Mouse (Mus musculus) spleen, adult 18-20 months (tissue): ENCODE measurements at regions not wholly inside any gene's neighbourhood (a gene's known extent, or its start where the extent isn't known, plus 50 kb on each side); places are given as distances from the start of the nearest gene placed in this dataset.
A peak's percentile ranks its signal among the peaks of the same experiment; 100 is the strongest.
"Not testable (repeated sequence)": the region's sequence is repeated elsewhere in the genome, so short reads cannot be mapped to it uniquely, and the experiment has no call there.

Experiments used
- DNase-seq, 2 experiments: peaks; one replicate each; pipeline ENCODE4 v3.0.0; 2022; ENCODE audit warnings: mixed read lengths in 2 of 2

DNA sequence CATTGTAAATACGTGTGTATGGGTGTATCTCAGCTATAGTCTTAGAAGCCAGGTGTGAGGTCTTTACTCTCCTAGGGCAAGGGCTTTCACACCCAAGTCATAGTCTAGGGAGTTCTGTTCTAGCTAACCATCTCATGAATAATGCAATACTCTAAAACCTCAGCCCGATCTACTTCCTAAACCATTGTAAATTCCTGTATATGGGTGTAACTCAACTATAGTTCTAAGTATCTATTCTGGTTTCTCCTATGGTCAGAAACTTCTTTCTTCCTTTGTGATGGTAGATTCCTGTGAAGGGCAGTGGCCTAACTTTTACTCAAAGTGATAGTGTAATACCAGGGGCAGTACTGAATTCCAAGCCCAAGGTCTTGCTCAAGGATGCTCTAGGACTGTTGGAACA lies 58.7 kb upstream of the Srd5a3 start:
- not testable (repeated sequence) for DNase-seq

DNA sequence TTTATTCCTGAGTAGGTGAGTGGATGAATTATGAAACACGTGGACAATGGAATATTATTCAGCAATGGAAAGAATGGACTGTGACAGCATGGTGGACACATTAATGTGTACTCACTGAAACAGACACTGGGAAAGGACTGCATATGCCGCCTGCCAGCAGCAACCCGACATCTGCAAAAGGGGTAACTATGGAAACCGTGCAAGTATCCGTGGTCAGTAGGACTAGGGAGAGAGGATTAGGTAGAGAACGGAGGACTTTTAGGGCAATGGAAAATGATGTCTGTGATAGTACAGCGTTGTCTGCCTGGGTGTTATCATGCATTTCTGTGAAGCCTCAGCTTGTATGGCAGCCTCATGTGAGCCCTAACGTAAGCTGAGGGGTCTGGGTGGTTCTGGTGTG lies 59.6 kb upstream of the Srd5a3 start:
- DNase-seq = no peak

DNA sequence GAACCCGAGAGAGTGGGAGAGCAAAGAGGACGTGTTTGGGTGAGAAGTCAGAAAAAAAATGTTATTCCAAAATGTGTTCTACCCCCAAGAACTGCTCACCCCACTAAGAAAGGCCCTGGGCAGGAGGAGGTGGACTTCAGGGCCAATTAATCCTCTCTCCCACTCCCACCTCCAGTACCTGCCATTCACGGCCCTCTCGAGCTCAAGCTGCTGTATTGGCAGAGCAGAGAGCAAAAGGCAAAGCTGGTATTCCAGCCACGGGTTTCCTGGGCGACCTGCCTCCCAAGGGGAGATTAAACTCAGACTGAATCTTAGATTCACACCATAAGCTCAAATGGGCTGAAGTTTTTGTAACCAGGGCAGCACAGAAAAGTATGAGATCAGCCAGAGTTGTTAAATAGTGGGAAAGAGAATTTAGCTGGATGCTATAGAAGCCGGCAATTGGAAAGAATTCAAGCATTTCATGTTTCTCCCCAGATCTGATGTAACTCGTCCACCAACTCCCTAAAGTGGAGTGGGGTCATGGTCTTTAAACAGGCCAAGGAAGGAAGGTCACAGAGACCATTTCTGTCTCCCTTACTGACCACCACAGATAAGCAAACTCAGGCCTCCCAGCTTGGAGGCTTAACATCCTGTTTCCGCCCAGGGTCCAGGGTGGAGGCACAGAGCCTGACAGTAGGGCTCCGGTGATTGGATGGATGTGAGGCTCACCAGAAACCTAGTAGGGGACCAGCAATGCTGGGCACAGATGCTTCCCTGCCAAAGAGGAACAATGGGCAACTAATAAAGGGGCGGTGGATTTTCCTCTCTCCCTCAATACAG lies 60.7 kb upstream of the Srd5a3 start:
- DNase-seq = no peak

DNA sequence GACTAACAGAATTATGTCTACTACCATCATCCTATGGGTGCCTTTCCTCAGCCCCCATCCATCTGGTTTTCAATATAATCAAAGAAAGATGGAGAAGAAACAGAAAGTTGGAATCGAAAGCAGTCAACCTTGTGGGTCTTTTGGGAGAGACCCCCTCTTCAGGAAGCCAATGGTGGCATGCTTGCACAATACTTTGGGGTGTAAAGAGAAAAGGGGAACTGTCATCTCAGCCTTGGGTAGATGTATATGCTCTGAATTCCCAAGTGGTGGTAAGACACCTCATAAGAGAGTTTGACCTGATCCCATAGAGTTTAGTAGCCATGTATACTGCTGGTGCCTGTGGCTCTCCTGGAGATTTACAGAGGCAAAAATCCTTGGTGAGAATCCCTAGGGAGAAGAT lies 61.6 kb upstream of the Srd5a3 start:
- DNase-seq = no peak

DNA sequence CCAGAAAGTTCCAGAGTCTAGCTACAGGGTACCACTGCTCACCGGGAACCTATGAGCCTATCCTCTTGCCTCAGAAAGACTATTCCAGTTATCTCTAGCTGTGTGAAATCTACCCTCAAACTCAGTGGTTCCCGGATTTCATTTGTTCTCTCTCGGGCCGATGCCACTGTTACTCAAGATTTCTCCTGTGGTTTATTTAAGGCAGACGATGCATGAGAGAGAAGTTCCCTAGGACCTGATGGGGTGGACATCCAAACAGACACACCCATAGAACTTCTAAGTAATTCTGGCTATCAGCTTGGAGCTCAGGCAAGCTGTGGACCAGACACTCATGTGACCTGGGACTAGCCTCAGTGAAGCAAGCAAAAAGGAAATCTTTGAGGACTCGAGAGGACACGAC lies 63.8 kb upstream of the Srd5a3 start:
- DNase-seq = no peak

DNA sequence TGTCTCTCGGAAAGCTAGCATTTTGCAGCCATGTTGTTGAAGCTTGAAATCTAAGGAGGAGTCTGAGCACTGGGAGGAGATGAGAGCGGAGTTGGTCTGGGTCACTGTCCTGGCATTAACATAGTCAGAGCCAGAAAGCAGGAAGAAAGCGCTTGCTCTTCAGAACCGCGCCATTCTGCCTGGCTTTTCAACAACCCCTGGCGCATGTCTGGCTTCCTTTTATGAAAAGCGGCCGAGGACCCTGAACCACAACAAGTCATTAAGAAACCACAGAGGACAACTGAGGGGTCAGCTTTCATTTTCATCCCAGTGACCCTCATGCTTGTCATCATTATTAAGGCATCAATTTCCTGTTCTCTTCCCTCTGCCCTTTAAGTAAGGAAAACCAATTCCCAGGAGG lies 64.7 kb upstream of the Srd5a3 start:
- no peak for DNase-seq

DNA sequence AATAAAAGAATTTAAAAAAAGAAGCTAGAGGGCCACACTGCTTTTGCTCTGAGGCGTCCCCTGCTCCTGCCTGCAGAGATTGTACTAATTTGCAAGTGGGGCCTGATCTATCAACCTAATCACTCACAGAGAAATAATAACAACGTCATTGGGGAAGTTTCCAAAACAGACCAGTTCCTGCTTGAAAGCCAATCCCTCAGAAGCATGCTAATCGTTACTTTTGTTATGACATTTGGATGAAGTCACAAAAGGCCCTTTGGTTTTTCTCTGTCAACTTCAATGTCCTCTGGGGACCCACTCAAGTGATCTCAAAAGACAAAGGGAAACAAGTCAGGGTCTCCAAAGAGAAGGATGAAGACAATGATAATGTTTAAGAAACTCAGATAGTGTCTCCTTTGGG lies 72.2 kb upstream of the Srd5a3 start:
- DNase-seq = no peak

DNA sequence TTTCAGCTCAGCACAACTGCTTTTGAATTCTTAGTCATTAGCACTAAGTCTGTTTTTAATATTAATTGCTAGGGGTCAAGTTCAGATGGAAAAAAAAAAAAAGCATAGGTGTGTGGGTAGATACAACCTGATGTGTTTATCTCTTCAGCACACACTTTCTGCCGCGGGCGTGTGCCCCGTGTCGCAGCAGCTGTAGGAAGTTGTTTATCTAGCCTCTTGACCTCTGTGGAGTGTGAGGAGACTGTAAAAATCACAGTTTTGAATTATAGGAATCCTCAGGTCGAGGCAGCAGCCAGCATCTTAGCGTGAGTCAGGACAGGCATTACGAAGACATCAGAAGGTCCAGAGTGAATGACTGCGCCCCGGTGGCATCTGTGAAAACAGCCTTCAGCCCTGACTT lies 72.8 kb upstream of the Srd5a3 start:
- DNase-seq = no peak

DNA sequence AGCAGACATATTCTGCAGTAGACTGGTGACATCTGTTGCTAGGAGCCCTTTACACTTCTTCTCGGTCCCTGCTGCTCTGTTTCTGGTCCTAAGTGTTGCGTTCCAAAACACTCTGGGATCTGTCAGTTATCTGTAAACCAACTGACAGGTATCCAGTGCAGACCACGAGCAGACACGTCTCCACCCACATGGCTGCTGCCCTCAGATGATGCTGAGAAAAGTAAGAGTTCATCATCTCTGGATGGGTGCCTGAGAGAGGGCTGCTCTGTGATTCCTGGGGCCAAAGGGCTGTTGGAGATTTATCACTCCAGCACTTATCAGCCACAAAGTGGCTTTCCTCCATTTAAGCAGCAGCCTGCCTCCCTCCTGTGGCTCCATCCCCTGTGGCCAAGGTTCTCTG lies 74.3 kb upstream of the Srd5a3 start:
- DNase-seq = no peak

DNA sequence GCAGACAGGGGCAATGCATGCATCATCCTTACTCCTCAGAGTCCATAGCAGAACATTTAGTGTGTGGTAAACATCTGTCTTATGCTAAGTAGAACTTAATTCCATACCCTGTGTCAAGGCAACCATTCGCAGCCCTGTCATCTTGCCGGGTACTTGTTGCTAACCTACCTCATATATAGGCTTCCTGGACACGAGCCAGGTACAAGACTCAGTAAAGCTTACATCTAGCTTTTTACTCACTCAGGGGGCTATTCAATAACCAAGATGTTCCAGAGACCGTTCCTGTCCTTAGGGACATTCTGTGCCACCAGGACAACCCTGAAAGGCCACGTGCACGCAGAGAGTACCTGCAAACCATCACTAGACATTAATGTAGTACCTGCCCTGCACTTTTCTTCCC lies 74.8 kb upstream of the Srd5a3 start:
- no peak for DNase-seq

DNA sequence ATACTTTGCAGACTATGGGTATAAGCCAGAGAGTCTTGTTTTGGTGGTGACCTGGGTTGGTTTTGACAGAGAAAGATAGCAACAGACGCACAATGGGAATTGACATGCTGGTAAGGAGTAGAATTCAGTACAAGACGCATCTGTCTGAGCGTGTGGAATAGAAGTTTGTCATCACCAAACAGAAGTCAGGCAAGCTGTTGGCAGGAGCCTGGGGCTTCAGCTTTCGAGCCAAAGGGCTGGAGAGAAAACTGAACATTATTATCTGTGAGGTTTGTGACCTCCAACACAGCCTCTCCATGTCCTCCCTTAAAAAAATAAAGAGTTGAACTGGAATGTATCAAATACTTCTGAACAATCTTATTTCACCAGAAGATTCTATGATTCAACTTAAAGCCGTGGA lies 75.4 kb upstream of the Srd5a3 start:
- DNase-seq = no peak

DNA sequence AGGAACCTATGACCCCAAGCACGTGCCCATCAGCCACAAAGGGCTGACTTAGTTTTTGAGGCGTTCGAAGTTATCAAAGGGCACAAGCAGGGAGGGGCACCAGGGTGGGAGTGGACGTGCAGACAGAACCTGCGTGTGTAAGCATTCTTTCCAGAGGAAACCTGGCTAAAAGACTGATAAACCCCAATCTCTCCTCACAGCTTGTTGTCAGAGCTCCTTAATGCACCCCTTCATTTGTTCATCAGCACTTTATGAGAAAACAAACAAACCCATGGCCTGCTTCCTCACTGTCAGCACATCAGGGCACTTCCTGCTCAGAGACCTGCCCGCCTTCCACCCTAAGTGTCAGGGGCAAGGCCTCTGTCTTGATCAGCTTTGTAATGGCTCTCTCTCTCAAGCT lies 76.6 kb upstream of the Srd5a3 start:
- no peak for DNase-seq

DNA sequence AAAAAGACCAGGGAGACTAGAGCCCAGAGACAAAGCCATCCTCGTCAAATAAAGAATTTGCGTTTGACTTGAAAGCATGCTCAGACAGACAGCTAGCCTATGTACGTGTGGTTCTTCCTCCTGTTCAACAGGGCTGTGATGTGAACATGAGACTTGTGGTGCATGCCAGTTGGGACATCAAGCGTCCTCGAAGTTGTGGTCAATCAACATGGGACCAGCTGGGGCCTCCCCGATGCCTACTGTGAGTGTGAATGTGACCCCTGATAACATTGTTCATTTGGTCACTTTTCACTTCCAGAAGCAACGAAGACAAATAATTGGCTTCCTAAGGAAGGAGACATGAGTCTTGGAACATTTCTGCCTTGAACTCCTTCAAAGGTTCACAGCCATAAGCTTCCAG lies 79.8 kb upstream of the Kdr start:
- DNase-seq = no peak

DNA sequence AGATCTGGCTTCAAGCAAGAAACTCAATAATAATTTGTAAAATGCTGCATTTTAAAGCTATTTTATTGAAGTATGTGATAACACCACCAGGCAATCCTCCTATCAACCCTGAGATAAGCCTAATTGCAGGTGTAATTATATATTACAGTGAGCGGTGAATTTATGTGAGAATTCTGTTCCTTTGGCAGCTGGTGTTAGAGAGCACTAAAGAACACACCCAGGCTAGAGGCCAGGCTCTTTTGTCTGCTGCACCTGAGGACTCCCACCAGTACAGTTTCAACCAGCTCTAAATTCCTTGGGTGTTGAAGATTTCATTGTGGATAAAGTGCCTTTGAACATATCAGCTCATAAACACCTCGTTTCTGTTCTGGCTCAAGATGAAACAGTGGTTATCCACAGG lies 77.6 kb upstream of the Kdr start:
- no peak for DNase-seq

DNA sequence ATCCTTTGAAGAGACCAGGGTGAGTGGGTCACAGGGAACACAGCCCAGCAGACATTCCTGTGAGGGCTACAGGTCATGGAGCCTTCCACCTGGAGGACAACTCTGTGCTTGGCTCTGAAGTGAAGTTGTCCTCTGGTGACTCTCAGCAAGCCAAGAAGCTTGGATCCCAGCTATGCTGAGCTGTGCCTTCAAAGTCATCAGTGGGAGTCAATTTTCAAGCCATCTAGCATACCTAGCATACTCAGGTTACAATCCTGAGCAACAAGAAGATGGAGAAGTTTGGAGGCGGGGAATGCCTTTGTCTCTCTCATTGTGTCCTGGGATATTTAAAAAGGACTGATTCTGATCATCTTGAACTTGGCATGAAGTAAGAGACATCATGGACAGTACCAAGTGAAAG lies 74.5 kb upstream of the Kdr start:
- no peak for DNase-seq

DNA sequence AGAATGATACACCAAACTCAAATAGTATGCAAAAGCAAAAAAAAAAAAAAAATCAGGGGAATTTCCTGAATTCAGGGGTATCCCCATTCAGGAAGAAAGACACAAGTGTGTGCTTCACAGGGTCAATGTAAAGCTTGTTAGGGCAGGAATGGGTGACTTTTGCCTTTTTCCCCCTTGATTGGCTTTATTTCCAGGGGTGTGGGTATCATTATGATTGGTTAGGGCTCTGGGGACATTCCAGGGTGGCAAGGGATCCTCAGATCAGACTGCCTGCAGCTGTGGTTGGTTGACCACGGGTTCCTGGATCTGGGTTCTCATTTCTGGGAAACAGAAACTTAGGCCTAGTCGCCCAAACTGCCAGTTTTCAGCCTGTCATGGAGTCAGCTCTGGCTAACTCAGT lies 73.4 kb upstream of the Kdr start:
- DNase-seq = no peak

DNA sequence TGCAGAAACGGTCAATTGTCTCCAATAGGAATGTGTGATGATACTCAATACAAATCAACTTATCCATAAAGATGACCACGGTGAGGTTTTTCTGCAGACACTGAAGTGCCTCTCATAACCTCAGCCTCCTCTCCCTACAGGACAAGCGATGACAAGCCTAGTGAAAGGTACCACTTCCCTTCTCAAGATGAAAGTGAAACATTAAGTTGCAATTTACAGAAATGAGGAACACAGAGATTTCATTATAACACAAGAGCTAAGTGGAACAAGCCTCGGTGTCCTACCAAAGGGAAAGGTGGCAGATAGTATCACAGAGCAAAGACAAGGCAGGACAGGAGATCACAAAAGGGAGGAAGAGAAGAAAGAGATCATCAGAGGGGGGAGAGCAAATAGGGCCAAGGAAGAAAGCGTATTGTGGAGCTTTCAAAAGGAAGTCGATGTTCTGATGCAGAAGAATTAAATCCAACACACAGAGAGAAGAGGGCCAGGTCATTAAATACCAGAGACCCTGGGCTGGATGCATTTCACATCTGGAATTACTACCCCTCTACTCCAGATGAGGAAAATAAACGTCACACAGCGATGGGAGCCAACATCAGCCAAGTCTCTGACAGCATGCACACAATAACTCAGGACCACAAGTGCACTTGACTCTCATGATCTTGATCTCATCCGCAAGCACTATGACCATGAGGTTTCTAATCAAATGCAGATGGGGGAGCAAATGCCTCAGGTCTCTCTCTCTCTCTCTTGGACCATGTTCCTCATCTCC lies 70.0 kb upstream of the Kdr start:
- DNase-seq = peak in 1 of 2 experiments; percentile 5

DNA sequence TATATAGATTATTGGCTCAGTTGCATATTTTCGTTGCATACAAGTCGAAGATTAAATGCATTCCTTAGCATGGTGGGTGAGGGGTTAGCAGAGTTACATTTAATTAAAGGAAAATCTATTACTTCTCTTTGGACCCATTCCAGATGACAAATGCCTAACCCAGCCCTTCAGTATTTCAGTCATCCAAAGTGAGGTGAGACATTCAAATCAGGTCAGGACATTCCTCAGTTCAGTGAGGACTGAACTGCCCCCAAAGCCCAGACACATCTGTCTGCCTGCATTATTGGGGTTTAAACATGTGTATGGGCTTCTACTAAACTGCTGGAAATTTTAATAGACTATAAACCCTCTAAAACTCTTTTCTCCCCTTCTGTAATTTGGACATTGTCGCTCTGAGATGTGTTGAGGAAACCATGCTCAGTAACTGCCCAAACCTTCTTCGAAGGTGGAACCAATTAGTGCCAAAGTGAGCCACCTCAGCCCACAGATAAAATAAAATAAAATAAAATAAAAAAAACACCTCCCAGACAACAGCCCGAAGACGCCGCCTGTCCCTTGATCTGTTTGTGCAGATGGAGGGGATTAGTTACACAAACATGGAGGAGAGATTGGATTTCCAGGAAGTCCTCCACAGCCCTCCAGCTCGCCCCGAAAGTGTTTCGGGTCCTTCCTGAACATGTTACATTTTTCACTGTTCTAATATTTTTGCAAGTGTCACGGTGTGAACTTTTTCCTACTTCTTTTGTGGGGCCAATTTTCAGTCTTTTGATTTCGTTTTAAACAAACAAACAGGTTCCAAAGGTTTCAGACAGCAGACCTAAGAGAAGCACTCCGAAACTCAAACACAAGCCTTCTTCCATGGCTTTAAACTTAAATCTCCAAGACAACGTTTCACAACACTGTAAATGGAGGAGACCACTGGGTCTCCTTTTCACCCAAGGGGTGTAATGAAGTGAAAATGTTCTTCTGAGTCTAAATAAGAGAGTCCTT lies 65.6 kb upstream of the Kdr start:
- DNase-seq = no peak

DNA sequence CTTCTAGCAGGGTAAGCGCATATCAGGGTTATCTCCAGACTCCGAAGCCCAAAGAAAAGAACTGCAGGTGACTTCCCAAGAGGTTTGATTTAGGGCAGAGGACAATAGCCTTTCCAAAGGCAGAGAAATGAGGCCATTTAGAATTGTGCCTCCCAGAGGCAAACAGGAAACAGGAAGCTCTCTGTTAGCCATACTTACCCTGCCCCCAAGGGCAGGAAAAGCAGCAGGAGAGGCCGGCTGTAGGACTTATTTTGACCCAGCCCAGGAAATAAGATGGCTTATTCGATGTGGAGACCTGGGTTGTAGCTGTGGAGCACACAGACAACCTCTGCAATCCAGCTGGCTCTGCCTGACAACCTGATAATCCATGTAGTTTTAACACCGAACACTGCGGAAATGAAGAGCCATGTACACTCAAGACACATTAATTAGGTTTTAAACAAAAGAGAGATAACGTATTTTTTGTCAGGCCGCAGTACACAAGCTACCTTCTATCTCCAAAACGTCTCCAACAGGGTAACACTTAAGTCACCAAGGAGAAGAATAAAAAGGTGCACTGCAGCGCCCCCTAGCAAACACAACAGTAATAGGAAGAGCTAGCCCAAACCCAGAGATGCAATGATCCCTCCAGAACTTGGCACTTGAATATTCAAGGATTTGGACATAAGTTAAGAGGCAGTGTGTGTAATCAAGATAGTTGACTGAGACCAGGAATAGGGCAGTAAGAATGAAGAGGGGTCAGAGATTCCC lies 62.4 kb upstream of the Kdr start:
- peak in 1 of 2 experiments; percentile 10 for DNase-seq

DNA sequence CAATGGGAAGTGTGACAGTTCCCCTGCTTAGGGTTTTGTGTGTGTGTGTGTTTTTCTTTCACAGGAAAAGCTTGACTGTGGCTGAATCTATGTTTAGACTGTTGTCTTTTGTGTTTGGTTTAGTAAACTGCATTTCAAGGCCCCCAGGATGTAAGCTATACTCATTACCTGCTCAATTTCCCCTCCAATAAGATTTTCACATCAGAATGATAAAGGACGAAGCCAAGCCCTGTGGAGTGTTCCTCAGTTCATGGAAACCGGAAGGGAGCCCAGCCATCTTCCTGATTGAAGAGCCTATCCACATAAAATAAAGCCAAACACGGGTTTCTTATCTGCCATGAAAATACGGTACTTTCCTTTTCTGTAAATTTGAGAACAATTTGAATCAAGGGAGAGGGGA lies 50.5 kb upstream of the Kdr start:
- no peak for DNase-seq
